ENCODE assay signal across 16 mouse cellular contexts in genomic region chr6:32326406-32326805, GRCm38 (mm10).
"Had no signal": no experiment of that assay in that cellular context is flagged by ENCODE, and none has a peak within 500 bp of the region (broad histone marks: within the 10 kb centered on the region; RNA-seq: fewer than 3 reads in every experiment).

No protein-coding gene starts in this region.

- H3K9ac ChIP-seq: neural tube, embryonic 13.5 days; neural tube, embryonic 15.5 days; stomach, embryonic 15.5 days had no signal

- H3K27ac ChIP-seq: neural tube, embryonic 13.5 days; neural tube, embryonic 15.5 days; stomach, embryonic 15.5 days; stomach, postnatal 0 days had no signal

- H3K4me3 ChIP-seq: neural tube, embryonic 13.5 days; neural tube, embryonic 15.5 days; stomach, embryonic 15.5 days had no signal

- H3K36me3 ChIP-seq: neural tube, embryonic 13.5 days; neural tube, embryonic 15.5 days; stomach, embryonic 15.5 days had no signal

- DNase-seq: retina, postnatal 1 day; right cerebral cortex, adult 18-20 months; right cerebral cortex, postnatal 14 days; right cerebral cortex, postnatal 25 days; right cerebral cortex, postnatal 4 days; spleen, adult 18-20 months; thymus, adult 18-20 months; thymus, adult 2 months; thymus, postnatal 14 days; thymus, postnatal 25 days; thymus, postnatal 36 days; thymus, postnatal 4 days had no signal

- H3K4me2 ChIP-seq: neural tube, embryonic 13.5 days; neural tube, embryonic 15.5 days; stomach, embryonic 15.5 days had no signal

- H3K27me3 ChIP-seq: neural tube, embryonic 13.5 days; neural tube, embryonic 15.5 days had no signal

- H3K9me3 ChIP-seq: neural tube, embryonic 13.5 days; neural tube, embryonic 15.5 days; stomach, embryonic 15.5 days had no signal

- H3K4me1 ChIP-seq: stomach, embryonic 15.5 days had no signal
